ENCODE assay signal across 1 mouse cellular context in the genomic region with DNA sequence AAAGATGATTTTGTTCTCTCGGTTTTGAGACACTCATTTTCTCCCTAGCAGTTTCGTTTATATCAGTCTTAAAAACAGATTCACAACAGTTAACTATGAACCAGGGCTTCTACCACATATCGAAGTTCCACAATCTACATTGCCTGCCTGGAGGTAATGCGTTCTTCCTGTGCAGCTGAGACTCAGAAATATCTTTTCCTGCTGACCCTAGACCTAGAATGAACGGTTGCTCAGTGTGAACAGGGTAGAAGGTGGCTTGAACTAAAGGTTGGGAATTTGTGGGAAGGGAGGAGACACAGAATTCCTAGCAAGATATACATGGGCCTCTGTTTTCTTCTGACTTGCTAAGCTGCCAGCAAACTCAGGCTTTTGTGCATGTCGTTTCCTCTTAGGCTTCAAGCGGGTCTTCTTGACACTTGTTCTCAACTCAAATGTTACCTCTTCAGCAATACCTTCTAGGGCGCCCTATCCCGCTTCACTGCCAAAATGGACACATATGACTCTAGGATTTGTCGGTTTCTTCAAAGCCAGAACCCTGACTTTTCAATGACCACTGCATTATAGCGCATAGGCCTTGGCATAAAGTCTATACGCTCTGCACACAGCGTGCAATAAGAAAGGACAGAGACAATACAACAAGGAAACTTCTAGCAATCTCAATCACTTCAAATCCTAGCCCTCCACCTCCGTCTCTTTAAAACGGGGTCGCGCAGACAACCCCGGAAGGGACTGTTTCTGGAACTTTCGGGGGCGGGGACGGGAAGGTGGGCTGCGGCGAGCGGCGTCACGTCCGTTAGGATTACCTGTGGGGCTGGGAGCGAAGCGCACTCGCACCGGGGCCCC.
TF ChIP-seq lines count a peak whose summit lies in the region.

No protein-coding gene starts in this region.

TF ChIP-seq in MEL, 35 proteins besides CTCF, POLR2A, EP300 and RAD21 (continued from another document):
- TF ChIP-seq MAFK (IDR thresholded peaks at IDR 0.05; ENCODE audit: borderline replicate concordance, low read depth, low read length) (0 out of 2 replicates have a peak, but pooled peaks have one; percentile 33), UBTF (IDR thresholded peaks at IDR 0.05; ENCODE audit: borderline replicate concordance, insufficient read depth, low read depth, low read length) (0 out of 2 replicates have a peak, but pooled peaks have one; percentile 7), BHLHE40 (IDR thresholded peaks at IDR 0.05; ENCODE audit: borderline replicate concordance, low read depth, low read length) (no peak), SIN3A (IDR thresholded peaks at IDR 0.05; ENCODE audit: low read length) (no peak; the same call in 1 of the 2 replicates), MEF2A (IDR thresholded peaks at IDR 0.05; ENCODE audit: extremely low read depth, insufficient replicate concordance, low read depth, low read length, poor library complexity, severe bottlenecking) (no peak), KAT2A (conservative IDR thresholded peaks at IDR 0.05; ENCODE audit: low read depth, low read length) (0 out of 2 replicates have a peak, but pooled peaks have one; percentile 24), E2F4 (IDR thresholded peaks at IDR 0.05; ENCODE audit: borderline replicate concordance, low read depth, low read length) (0 out of 2 replicates have a peak, but pooled peaks have one; percentile 46)
